Mouse (Mus musculus): ENCODE measurements at regions not wholly inside any gene's neighbourhood (a gene's known extent, or its start where the extent isn't known, plus 50 kb on each side); places are given as distances from the start of the nearest gene placed in this dataset.

DNA sequence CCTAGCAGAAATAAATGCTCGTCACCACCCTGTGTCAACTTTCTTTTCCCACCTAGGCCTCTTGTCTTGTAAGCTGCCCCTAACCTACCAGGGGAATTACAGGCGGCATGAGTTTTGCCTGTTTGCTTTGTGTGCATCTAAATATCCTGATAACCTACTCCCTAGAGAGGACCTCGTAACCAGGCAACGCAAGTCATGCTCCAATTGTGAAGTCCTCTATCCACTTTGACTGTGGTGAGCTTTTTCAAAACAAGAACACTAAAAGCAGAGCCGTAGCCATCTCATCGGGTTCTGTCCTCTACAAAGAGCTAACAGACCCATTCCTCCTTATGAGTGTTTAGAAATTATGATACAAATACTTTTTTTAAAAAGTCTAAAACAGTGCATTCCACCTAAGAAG, 88.1 kb upstream of the Ccdc122 start:
- TF ChIP-seq CTCF (IDR thresholded peaks at IDR 0.05; ENCODE audit: low read depth, low read length): no peak
- TF ChIP-seq EP300 (IDR thresholded peaks at IDR 0.05; ENCODE audit: insufficient read depth, low read depth, low read length): no peak
- no peak for TF ChIP-seq POLR2A (IDR thresholded peaks at IDR 0.05; ENCODE audit: insufficient read depth, low read length)

Measured in ES-Bruce4 (cell line).